Mouse (Mus musculus): ENCODE measurements around the gene Zcwpw1. TPM values are rescaled to one million over a fixed set of nuclear protein-coding genes. Genes with fewer than 3 reads are reported as not detected.

The Zcwpw1 gene
- polyA plus RNA-seq, 1 experiment from 2014 or later: 14.4 TPM

DNA sequence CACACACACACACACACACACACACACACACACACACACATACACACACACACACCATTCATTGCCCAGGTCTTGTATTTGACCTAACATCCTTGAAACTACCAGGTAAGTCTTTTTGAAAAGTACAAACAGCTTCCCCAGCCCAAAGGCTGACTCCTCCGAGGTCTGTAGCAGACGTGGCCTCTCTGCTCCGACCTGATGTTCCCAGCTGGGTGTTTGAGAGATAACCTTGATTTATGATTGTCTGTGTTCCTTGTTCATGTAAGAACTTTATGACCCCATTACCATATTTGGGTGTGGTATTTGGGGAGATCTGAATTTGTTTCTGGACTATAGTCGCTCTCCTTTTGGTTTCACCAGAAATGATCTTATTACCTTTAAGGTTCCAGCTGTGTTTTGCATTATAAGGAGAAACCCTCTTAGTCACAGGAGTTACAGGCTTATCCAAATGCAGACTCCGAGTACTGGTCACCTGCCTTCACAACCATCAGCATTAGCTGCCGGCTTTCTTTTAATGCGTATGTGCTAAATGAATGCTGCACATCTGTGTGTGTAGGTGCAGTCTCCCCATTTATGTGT lies 10.2 kb upstream of the Zcwpw1 start:
- peaks cover 24% of the 10 kb centered on the region for H3K36me3 ChIP-seq (ENCODE audit: control insufficient read depth, insufficient read depth, low read length)
- ATAC-seq (replicated peaks; ENCODE audit: low FRiP score, low TSS enrichment, low read depth) (no peak), DNase-seq (ENCODE audit: low spot score) (no peak)
- no peaks in the 10 kb centered on the region for H3K9me3 ChIP-seq (ENCODE audit: control insufficient read depth, low read length)
- no peak overlapping the region for H3K9ac ChIP-seq (ENCODE audit: low read length)
- no peak overlapping the region for H3K4me2 ChIP-seq (ENCODE audit: low read length)
- H3K4me1 ChIP-seq (replicated peaks; ENCODE audit: control insufficient read depth, insufficient read depth, low read length): peaks cover 17% of the 10 kb centered on the region
- WGBS: 54% methylated on average over 7 of the region's 7 CpGs
- no peaks in the 10 kb centered on the region for H3K27me3 ChIP-seq (replicated peaks; ENCODE audit: control insufficient read depth, insufficient read depth, low read length)
- H3K27ac ChIP-seq (ENCODE audit: low read depth): no peak overlapping the region
- no peak overlapping the region for H3K4me3 ChIP-seq (ENCODE audit: low read depth, low read length)

- H3K9ac ChIP-seq (ENCODE audit: low read length): peak within 1 kb of the TSS; percentile 82
- 0% methylated on average over 31 of the region's 31 CpGs for WGBS
- peaks cover 26% of the 10 kb centered on the region for H3K4me1 ChIP-seq (replicated peaks; ENCODE audit: control insufficient read depth, insufficient read depth, low read length)
- peak within 1 kb of the TSS; percentile 84 for H3K4me3 ChIP-seq (ENCODE audit: low read depth, low read length)
- DNase-seq (ENCODE audit: low spot score) (peak; percentile 99), ATAC-seq (replicated peaks; ENCODE audit: low FRiP score, low TSS enrichment, low read depth) (peak; percentile 90)
- peak within 1 kb of the TSS; percentile 81 for H3K27ac ChIP-seq (ENCODE audit: low read depth)
- H3K9me3 ChIP-seq (ENCODE audit: control insufficient read depth, low read length): no peaks in the 10 kb centered on the region
- H3K27me3 ChIP-seq (replicated peaks; ENCODE audit: control insufficient read depth, insufficient read depth, low read length): no peaks in the 10 kb centered on the region
- H3K36me3 ChIP-seq (ENCODE audit: control insufficient read depth, insufficient read depth, low read length): peaks cover 37% of the 10 kb centered on the region
- peak within 1 kb of the TSS; percentile 93 for H3K4me2 ChIP-seq (ENCODE audit: low read length)
Measured at GRCm38 (mm10) chr5:137778635-137779034, 9.0 kb upstream of the Zcwpw1 start, which contains the start of gene Ppp1r35. TSS of gene Ppp1r35 (plus strand) at chr5:137778849.

DNA sequence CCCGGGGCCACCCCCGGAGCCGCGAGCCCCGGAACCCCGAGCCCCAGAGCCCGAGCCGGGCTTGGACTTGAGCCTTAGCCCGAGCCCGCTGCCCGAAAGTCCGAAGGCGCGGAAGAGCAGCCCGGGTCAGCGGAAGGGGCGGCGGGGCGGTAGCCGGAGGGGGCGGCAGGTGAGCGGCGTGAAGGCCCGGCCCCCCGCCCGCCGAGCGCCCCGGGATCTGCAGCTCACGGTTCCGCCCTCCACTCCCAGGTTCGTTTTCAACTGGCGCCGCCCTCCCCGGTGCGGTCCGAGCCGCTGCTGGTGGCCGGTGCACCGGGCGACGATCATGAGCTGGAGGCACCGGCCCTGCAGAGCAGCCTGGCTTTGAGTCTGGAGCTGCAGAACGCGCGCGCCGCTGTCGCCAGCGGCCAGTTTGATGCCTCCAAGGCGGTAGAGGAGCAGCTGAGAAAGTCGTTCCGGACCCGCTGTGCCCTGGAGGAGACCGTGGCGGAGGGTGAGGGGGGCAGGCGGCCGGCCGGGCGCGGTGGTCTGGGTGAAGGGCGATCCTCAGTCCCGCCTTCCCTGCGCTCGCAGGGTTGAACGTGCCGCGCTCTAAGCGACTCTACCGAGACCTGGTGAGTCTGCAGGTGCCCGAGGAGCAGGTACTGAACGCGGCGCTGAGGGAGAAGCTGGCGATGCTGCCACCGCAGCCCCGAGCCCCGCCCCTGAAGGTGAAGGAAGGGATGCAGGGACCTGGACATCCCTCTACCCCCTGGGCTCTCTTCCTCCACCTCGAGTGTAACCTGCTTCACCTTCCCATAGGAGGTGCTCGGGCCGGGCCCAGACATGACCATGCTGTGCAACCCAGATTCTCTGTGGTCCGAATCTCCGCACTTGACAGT lies 8.3 kb upstream of the Zcwpw1 start:
- ATAC-seq (replicated peaks; ENCODE audit: low FRiP score, low TSS enrichment, low read depth) (peak; percentile 12; the same call in 1 of the 2 replicates), DNase-seq (ENCODE audit: low spot score) (peak; percentile 80)
- Histone ChIP-seq H3K9ac (ENCODE audit: low read length) (peak overlapping the region; percentile 82), H3K27ac (ENCODE audit: low read depth) (peak overlapping the region; percentile 81), H3K4me2 (ENCODE audit: low read length) (peak overlapping the region; percentile 93), H3K36me3 (ENCODE audit: control insufficient read depth, insufficient read depth, low read length) (peaks cover 39% of the 10 kb centered on the region), H3K27me3 (replicated peaks; ENCODE audit: control insufficient read depth, insufficient read depth, low read length) (no peaks in the 10 kb centered on the region), H3K4me3 (ENCODE audit: low read depth, low read length) (peak overlapping the region; percentile 84), H3K4me1 (replicated peaks; ENCODE audit: control insufficient read depth, insufficient read depth, low read length) (peaks cover 33% of the 10 kb centered on the region), H3K9me3 (ENCODE audit: control insufficient read depth, low read length) (no peaks in the 10 kb centered on the region)
- WGBS: under 1% methylated on average over 83 of the region's 83 CpGs

DNA sequence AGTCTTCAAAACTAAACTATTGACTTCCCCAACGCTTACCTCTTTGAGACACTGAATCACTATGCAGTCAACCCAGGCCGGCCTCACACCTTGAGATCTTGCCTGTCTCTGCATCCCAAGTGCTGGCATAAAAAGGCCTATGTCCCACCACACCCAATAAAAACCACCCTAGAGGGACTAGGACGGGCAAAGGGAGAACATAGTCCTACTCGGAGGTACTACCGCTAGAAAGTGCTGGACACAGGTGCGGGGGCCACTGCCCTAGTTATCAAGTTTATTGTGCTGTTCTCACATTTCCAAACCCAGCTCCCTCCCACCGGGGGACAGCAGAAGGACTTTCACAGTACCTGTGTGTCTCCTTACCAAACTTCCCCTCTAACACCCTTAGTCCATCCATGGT lies 5.9 kb upstream of the Zcwpw1 start:
- Histone ChIP-seq H3K36me3 (ENCODE audit: control insufficient read depth, insufficient read depth, low read length) (peaks cover 45% of the 10 kb centered on the region), H3K9ac (ENCODE audit: low read length) (no peak overlapping the region), H3K9me3 (ENCODE audit: control insufficient read depth, low read length) (no peaks in the 10 kb centered on the region), H3K4me3 (ENCODE audit: low read depth, low read length) (no peak overlapping the region), H3K27ac (ENCODE audit: low read depth) (no peak overlapping the region), H3K4me1 (replicated peaks; ENCODE audit: control insufficient read depth, insufficient read depth, low read length) (peaks cover 41% of the 10 kb centered on the region), H3K4me2 (ENCODE audit: low read length) (no peak overlapping the region), H3K27me3 (replicated peaks; ENCODE audit: control insufficient read depth, insufficient read depth, low read length) (no peaks in the 10 kb centered on the region)
- ATAC-seq (replicated peaks; ENCODE audit: low FRiP score, low TSS enrichment, low read depth): no peak
- 88% methylated on average over 7 of the region's 7 CpGs for whole genome bisulfite sequencing
- DNase-seq (ENCODE audit: low spot score): no peak

DNA sequence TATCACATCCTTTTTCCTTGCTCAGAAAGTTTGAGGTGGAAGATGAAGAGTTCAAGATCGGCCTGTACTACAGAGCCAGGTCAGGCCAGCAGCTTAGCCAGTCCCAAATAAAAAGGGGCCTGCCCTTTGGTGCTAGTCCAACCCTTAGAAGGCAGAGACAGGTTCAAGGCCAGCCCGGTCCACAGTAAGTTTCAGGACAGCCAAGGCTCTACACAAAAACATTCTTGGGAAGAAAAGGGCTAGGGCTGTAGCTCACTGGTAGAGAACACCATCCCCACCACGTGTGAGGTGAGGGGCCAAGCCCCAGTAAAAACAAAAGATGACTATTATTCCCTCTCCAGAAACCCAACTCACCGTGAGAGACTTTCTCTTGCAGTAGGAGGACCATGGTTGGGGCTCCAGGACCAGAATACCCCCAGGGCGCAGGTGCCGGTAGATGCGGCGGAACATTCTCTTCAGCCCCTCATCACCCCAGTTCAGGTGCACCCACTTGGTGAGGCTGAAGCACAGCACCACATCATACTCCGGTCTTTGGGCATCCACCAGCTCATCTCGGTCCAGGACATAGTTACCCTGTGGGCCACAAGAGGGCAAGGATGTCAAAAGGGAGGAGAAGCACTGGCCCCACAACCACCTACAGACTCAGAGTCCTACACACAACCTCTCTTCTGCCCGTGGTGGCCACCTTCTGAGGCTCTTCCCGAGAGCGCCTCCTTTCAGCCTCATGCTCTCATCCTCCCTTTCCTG lies 4.6 kb upstream of the Zcwpw1 start:
- no peaks in the 10 kb centered on the region for H3K9me3 ChIP-seq (ENCODE audit: control insufficient read depth, low read length)
- H3K27ac ChIP-seq (ENCODE audit: low read depth): no peak overlapping the region
- peaks cover 45% of the 10 kb centered on the region for H3K36me3 ChIP-seq (ENCODE audit: control insufficient read depth, insufficient read depth, low read length)
- ATAC-seq (replicated peaks; ENCODE audit: low FRiP score, low TSS enrichment, low read depth) (no peak), DNase-seq (ENCODE audit: low spot score) (no peak)
- peak overlapping the region; percentile 88 for H3K4me2 ChIP-seq (ENCODE audit: low read length)
- H3K27me3 ChIP-seq (replicated peaks; ENCODE audit: control insufficient read depth, insufficient read depth, low read length): no peaks in the 10 kb centered on the region
- peak overlapping the region; percentile 71; the same call in 1 of the 2 replicates for H3K4me3 ChIP-seq (ENCODE audit: low read depth, low read length)
- peak overlapping the region; percentile 8; the same call in 1 of the 2 replicates for H3K9ac ChIP-seq (ENCODE audit: low read length)
- H3K4me1 ChIP-seq (replicated peaks; ENCODE audit: control insufficient read depth, insufficient read depth, low read length): peaks cover 44% of the 10 kb centered on the region
- WGBS: 83% methylated on average over 13 of the region's 13 CpGs

DNA sequence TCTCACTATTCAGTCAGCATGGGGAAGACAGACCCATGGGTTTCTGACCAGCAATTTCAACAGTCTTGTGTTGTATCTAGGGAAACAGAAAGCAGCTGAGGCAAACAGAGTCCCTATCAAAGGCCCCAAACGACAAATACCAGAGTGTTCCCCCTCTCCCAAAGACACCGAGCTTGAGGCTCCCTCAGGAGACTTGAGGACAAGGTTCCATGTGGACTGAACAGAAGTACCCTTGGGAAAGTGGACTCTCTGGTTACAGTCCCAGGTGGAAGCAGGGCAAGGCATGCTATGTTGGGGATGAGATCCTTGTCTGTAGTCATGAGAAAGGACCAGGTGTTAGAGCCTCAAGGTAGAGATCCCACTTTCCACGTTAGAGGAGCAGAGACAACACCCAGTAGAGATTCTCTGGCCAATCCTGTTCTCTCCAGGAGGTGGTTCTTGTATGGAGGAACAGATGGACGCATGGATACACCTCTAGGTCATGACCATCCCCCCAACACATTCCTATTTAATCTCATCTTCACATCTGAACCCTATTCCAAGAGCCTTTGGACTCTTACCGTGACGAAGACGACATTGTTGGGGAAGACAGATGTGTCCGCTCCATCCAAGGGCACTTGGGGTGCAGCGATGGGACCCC lies 3.6 kb upstream of the Zcwpw1 start:
- H3K9ac ChIP-seq (ENCODE audit: low read length): peak overlapping the region; percentile 92; the same call in 1 of the 2 replicates
- peaks cover 45% of the 10 kb centered on the region for H3K36me3 ChIP-seq (ENCODE audit: control insufficient read depth, insufficient read depth, low read length)
- peak overlapping the region; percentile 88 for H3K4me2 ChIP-seq (ENCODE audit: low read length)
- no peak overlapping the region for H3K27ac ChIP-seq (ENCODE audit: low read depth)
- H3K27me3 ChIP-seq (replicated peaks; ENCODE audit: control insufficient read depth, insufficient read depth, low read length): no peaks in the 10 kb centered on the region
- DNase-seq (ENCODE audit: low spot score): no peak
- no peak for ATAC-seq (replicated peaks; ENCODE audit: low FRiP score, low TSS enrichment, low read depth)
- no peaks in the 10 kb centered on the region for H3K9me3 ChIP-seq (ENCODE audit: control insufficient read depth, low read length)
- WGBS: 64% methylated on average over 9 of the region's 9 CpGs
- peak overlapping the region; percentile 71 for H3K4me3 ChIP-seq (ENCODE audit: low read depth, low read length)
- peaks cover 47% of the 10 kb centered on the region for H3K4me1 ChIP-seq (replicated peaks; ENCODE audit: control insufficient read depth, insufficient read depth, low read length)

GRCm38 (mm10) chr5:137784546-137784945 lies 3.1 kb upstream of the Zcwpw1 start:
- Histone ChIP-seq H3K9ac (ENCODE audit: low read length) (peak overlapping the region; percentile 92), H3K36me3 (ENCODE audit: control insufficient read depth, insufficient read depth, low read length) (peaks cover 45% of the 10 kb centered on the region), H3K4me2 (ENCODE audit: low read length) (peak overlapping the region; percentile 88), H3K27ac (ENCODE audit: low read depth) (no peak overlapping the region), H3K9me3 (ENCODE audit: control insufficient read depth, low read length) (no peaks in the 10 kb centered on the region), H3K4me1 (replicated peaks; ENCODE audit: control insufficient read depth, insufficient read depth, low read length) (peaks cover 46% of the 10 kb centered on the region), H3K4me3 (ENCODE audit: low read depth, low read length) (peak overlapping the region; percentile 71), H3K27me3 (replicated peaks; ENCODE audit: control insufficient read depth, insufficient read depth, low read length) (no peaks in the 10 kb centered on the region)
- ATAC-seq (replicated peaks; ENCODE audit: low FRiP score, low TSS enrichment, low read depth) (no peak), DNase-seq (ENCODE audit: low spot score) (no peak)
- 78% methylated on average over 14 of the region's 14 CpGs for WGBS
